Mouse (Mus musculus): Measurements from ENCODE around the gene Tcf25. TPM values are rescaled to one million over a fixed set of nuclear protein-coding genes. Genes with fewer than 3 reads are reported as not detected.
A peak's percentile ranks its signal among the peaks of the same experiment; 100 is the strongest.
"Not testable (repeated sequence)": the region's sequence is repeated elsewhere in the genome, so short reads cannot be mapped to it uniquely, and the experiment has no call there.

Tcf25 gene
- total RNA-seq, 2 experiments from 2014 or later: 487 TPM

- DNase-seq (ENCODE audit: low spot score in 2 of 2): no peak
Measured at GRCm38 (mm10) chr8:123408586-123409544, 35.3 kb downstream of the Tcf25 start.

DNA sequence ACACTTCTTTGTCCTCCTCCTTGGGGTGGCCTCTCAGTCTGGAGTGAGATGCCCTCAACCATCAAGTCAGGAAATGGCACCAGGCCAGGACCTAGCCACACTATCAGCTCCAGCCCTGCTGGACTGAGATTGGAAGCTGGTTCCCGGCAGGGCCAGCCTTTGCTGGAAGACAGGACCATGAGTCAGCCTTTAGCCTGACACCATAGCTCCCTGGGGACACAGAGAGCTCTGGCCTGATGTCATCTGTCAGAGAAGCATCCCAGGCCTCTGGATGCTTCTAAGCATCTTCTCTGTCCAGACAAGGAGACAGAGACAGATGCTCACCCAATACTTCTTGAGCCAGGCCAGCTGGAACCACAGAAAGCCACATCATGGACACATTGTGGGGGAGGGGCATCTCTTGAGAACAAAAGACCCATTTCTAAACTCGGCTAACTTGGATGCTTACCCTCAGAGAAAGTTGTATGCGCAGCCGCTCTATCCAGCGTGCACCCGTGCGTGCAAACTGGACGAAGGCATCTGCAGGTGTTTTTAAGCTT, 36.6 kb downstream of the Tcf25 start:
- peak in 1 of 2 experiments; percentile 54 for DNase-seq (ENCODE audit: low spot score in 2 of 2)

- DNase-seq (ENCODE audit: low spot score in 2 of 2): no peak
Measured at GRCm38 (mm10) chr8:123410788-123411187, 37.2 kb downstream of the Tcf25 start.

GRCm38 (mm10) chr8:123411246-123411645, 37.7 kb downstream of the Tcf25 start, which contains the start of gene Tubb3:
Gene Tubb3, plus strand, starts transcription at chr8:123411424.
- DNase-seq (ENCODE audit: low spot score in 2 of 2): peak; percentile 90 to 94

- no peak for DNase-seq (ENCODE audit: low spot score in 2 of 2)
Measured at GRCm38 (mm10) chr8:123411781-123412327, 38.3 kb downstream of the Tcf25 start.

GRCm38 (mm10) chr8:123412560-123413170, 39.1 kb downstream of the Tcf25 start:
- peak; percentile 82 to 90 for DNase-seq (ENCODE audit: low spot score in 2 of 2)

DNA sequence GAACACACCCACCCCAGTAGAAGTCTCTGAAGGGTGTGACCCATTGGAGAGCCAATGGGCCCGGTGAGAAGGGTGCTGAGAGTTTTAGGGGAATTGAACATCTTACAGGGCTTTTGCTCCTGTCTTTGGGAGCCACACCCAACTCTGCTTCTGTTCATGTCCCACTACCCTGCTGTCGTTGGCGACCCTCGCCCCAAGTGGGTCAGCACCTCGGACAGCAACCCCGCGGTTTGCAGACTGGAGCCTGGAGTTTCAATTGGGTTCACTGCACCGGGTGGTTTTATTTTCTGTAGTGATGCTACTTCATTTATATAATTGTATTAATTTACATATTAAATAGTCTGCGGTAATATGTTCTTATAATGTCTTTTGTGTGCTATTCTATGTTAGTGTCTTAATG, 40.7 kb downstream of the Tcf25 start:
- no peak for DNase-seq (ENCODE audit: low spot score in 2 of 2)

GRCm38 (mm10) chr8:123414997-123415696, 41.6 kb downstream of the Tcf25 start:
- not testable (repeated sequence) for DNase-seq (ENCODE audit: low spot score in 2 of 2)

DNA sequence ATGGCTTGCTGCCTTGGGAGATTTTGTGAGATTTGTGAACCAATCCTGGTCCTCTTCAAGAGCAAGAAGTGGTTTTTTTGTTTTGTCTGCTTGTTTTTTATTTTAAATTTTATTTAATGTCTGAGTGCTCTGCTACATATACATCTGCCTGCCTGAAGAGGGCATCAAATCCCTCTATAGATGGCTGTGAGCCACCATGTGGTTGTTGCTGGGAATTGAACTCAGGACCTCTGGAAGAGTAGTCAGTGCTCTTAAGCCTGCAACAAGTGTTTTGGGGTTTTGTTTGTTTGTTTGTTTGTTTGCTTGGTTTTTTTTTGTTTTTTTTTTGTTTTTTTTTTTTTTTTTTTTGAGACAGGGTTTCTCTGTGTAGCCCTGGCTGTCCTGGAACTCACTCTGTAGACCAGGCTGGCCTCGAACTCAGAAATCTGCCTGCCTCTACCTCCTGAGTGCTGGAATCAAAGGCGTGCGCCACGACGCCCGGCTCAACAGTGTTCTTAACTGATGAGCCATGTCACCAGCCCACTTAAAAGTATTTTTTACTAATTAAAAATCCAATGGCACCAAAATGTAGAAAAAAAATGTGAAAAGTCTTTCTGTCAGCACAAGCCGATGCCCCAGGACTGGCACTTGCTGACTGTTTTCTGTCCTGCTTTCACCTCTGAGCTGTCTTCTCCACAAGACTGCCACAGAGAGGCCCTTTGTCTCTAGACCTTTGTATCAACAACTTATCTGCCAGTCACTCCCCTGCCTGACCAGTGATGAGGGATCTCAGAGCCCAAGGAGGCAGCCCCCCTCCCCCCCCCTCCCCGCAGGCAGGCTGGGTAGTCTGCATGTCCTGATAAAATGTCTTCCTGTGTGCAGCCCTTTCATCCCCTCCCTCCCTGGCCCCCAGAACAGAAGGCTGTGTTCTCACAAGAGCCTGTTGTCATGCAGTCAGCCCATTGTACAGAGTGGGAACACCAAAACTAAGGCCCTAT, 42.7 kb downstream of the Tcf25 start:
- DNase-seq (ENCODE audit: low spot score in 2 of 2): no peak

DNA sequence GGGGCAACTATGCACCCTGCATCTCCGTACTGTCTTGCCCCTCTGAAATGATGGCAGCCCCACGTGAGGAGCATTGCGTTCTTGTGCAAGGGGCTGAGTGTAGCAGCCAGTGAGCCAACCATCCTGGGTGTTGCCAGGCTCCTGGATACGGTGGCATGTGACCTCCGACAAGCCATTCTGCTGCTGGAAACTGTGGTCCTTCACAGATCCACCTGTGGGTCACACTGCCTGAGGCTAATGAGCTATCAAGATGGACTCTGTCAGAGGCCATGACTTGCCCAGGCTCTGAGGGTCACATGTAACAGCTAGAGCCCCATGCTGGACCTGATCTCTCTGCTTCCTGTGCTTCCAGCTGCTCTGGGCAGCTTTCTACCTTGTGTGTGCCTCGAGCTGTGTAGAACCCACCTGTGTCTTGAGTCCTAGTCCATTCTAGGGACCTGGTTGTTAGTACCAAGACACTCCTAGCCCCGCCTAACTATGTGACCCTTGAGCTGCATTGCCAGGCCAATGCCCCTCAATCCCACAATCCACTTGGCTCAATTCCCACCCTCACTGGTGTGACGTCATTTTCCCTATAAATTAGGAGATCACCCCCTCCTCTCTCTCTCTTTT, 43.5 kb downstream of the Tcf25 start:
- no peak for DNase-seq (ENCODE audit: low spot score in 2 of 2)

GRCm38 (mm10) chr8:123419711-123420110, 46.2 kb downstream of the Tcf25 start:
- no peak for DNase-seq (ENCODE audit: low spot score in 2 of 2)

GRCm38 (mm10) chr8:123420525-123421281, 47.1 kb downstream of the Tcf25 start:
- no peak for DNase-seq (ENCODE audit: low spot score in 2 of 2)

DNA sequence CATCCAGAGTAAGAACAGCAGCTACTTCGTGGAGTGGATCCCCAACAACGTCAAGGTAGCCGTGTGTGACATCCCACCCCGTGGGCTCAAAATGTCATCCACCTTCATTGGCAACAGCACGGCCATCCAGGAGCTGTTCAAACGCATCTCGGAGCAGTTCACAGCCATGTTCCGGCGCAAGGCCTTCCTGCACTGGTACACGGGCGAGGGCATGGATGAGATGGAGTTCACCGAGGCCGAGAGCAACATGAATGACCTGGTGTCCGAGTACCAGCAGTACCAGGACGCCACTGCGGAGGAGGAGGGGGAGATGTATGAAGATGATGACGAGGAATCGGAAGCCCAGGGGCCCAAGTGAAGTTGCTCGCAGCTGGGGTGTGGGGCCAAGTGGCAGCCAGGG, 47.8 kb downstream of the Tcf25 start:
- no peak for DNase-seq (ENCODE audit: low spot score in 2 of 2)

- DNase-seq (ENCODE audit: low spot score in 2 of 2): peak; percentile 73 to 84
Measured at GRCm38 (mm10) chr8:123422056-123422780, 48.7 kb downstream of the Tcf25 start.

DNA sequence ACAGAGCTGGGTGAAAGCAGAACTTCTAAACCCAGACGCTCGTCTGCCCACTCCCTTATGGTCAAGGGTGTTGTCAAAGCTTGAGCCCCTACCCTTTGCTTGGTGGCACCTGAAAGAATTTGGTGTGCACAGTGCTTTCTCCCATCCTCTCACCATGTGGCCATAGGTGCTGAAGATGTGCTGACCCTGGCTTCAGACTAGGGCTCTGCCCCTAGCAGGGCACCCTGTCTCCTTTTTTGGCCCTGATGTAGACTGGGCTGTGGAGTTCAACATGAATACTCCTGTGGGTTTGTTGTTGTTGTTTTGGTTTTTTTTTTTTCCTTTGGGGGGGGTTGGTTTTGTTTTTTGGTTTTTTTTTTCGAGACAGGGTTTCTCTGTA, 49.2 kb downstream of the Tcf25 start:
- DNase-seq (ENCODE audit: low spot score in 2 of 2): no peak

- no peak for DNase-seq (ENCODE audit: low spot score in 2 of 2)
Measured at GRCm38 (mm10) chr8:123423441-123423840, 49.9 kb downstream of the Tcf25 start, which contains the start of gene Def8. Gene Def8, plus strand, starts transcription at chr8:123423527.

- DNase-seq (ENCODE audit: low spot score in 2 of 2): no peak
Measured at GRCm38 (mm10) chr8:123426511-123427509, 53.3 kb downstream of the Tcf25 start.
